Mouse (Mus musculus): ENCODE results near the gene Sap25. TPM values are rescaled to one million over a fixed set of nuclear protein-coding genes. Genes with fewer than 3 reads are reported as not detected.
A peak's percentile ranks its signal among the peaks of the same experiment; 100 is the strongest.

Sap25 gene
- 7.6 and 9.5 TPM in 2 replicates for polyA plus RNA-seq (2016; fragmentation: Nextera tagmentation; extraction: Ambion mirVana)

DNA sequence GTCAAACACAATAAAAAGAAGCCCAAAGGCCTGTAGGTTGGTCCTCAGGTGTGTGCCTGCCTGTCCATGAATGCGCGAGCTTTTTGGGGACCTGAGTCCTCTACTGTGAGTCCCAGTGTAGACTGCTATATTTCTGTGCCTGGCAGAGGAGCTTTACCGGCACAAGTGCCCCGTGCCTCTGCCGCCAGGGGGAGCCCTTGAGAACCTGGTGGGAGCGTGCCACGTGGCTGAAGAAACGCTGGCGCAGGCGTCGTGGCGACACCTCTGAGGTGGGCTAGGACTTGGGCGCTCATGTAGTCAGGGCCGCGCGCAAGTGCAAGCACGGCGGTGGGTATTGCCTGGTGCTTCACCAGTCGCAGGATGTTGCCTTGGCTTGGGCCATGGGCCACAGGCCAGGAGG, at the start of gene Sap25:
Gene Sap25 (plus strand): TSS at position 281 of the 400 bp plus-strand sequence.
- ATAC-seq (ENCODE audit: low FRiP score, low read depth): peak; percentile 39; the same call in 1 of the 2 replicates
- H3K9me3 ChIP-seq: no peaks in the 10 kb centered on the region
- H3K4me2 ChIP-seq (replicated peaks): no peak within 1 kb of the TSS
- H3K27ac ChIP-seq: no peak within 1 kb of the TSS
- no peak within 1 kb of the TSS for H3K9ac ChIP-seq
- H3K36me3 ChIP-seq: peaks cover 69% of the 10 kb centered on the region
- WGBS: 88% methylated on average over 19 of the region's 19 CpGs
- peaks cover 15% of the 10 kb centered on the region for H3K4me1 ChIP-seq
- H3K27me3 ChIP-seq (replicated peaks): peaks cover 36% of the 10 kb centered on the region
- H3K4me3 ChIP-seq: no peak within 1 kb of the TSS

DNA sequence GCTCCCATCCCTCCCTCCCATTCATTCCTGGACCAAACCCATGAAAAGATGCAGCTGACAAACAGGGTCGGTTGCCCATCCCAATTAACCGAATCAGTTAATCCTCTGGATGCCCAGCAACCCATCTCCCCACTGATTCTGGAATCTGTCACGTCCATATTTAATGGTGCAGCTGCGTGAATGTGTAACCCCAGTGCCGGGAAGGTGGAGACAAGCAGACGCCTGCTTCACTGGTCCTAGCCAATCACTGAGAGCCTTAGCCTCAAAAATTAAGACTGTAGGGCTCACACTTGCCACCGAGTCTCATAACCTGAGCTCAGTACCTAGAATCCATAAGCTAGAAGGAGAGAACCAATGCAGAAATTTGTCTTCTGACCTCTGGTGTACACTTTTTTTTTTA, 45.2 kb upstream of the Sap25 start:
- no peaks in the 10 kb centered on the region for H3K27me3 ChIP-seq (replicated peaks)
- peaks cover 20% of the 10 kb centered on the region for H3K4me1 ChIP-seq
- H3K27ac ChIP-seq: no peak overlapping the region
- H3K4me2 ChIP-seq (replicated peaks): no peak overlapping the region
- no peak for ATAC-seq (ENCODE audit: low FRiP score, low read depth)
- H3K4me3 ChIP-seq: no peak overlapping the region
- no peaks in the 10 kb centered on the region for H3K9me3 ChIP-seq
- H3K9ac ChIP-seq: no peak overlapping the region
- H3K36me3 ChIP-seq: 0 out of 2 replicates have a peak, but pooled peaks cover 12% of the 10 kb centered on the region
- 79% methylated on average over 7 of the region's 7 CpGs for WGBS

DNA sequence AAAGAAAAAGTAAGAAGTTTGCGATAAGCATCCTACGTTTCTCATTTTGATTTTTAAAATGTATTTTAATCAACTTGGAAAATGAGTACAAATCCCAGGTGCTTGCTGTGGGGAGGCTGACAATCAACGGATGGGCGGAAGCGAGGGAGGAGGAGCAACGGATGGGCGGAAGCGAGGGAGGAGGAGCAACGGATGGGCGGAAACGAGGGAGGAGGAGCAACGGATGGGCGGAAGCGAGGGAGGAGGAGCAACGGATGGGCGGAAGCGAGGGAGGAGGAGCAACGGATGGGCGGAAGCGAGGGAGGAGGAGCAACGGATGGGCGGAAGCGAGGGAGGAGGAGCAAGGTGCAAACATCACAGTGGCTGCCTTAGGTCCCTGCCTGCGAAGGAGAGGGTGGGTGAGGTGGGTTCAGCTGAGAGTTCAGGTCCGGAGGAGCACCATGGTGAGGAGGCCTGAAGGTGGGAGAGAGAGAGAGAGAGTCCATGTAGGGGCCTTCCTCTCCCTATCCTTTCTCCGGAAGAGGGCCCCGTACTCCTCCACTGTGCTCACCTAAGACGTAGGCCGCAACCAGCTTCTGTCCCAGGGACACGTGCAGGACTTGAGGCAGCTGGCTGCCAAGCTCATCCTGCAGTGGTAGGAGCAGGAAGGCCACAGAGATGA, 44.4 kb upstream of the Sap25 start:
- Histone ChIP-seq H3K4me2 (replicated peaks) (peak overlapping the region; percentile 43), H3K27ac (no peak overlapping the region), H3K9ac (no peak overlapping the region), H3K36me3 (0 out of 2 replicates have a peak, but pooled peaks cover 12% of the 10 kb centered on the region), H3K4me3 (no peak overlapping the region), H3K4me1 (peaks cover 22% of the 10 kb centered on the region), H3K9me3 (no peaks in the 10 kb centered on the region), H3K27me3 (replicated peaks) (no peaks in the 10 kb centered on the region)
- ATAC-seq (ENCODE audit: low FRiP score, low read depth): no peak
- 32% methylated on average over 30 of the region's 30 CpGs for WGBS

DNA sequence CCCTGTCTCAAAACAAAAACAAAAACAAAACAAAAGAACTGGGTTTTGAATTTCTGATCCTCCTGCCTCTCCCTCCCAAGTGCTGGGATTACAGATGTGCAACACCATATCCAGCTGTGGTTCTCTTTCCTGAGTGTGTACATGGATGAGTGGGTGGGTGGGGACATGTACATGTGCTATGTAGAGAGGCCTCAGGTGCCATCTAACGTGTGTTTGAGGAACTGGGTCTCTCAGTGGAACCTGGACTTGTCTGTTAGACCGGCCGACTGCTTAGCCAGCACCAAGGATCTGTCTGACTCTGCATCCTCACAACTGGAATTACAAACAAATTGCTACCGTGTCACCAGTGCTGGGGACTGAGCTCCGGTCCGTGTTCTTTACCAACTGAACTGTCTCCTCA, 43.5 kb upstream of the Sap25 start:
- H3K4me1 ChIP-seq: peaks cover 27% of the 10 kb centered on the region
- H3K4me2 ChIP-seq (replicated peaks): no peak overlapping the region
- H3K4me3 ChIP-seq: no peak overlapping the region
- H3K27me3 ChIP-seq (replicated peaks): no peaks in the 10 kb centered on the region
- ATAC-seq (ENCODE audit: low FRiP score, low read depth): no peak
- H3K36me3 ChIP-seq: 0 out of 2 replicates have a peak, but pooled peaks cover 12% of the 10 kb centered on the region
- no peaks in the 10 kb centered on the region for H3K9me3 ChIP-seq
- H3K9ac ChIP-seq: no peak overlapping the region
- 97% methylated on average over 6 of the region's 6 CpGs for WGBS
- no peak overlapping the region for H3K27ac ChIP-seq

DNA sequence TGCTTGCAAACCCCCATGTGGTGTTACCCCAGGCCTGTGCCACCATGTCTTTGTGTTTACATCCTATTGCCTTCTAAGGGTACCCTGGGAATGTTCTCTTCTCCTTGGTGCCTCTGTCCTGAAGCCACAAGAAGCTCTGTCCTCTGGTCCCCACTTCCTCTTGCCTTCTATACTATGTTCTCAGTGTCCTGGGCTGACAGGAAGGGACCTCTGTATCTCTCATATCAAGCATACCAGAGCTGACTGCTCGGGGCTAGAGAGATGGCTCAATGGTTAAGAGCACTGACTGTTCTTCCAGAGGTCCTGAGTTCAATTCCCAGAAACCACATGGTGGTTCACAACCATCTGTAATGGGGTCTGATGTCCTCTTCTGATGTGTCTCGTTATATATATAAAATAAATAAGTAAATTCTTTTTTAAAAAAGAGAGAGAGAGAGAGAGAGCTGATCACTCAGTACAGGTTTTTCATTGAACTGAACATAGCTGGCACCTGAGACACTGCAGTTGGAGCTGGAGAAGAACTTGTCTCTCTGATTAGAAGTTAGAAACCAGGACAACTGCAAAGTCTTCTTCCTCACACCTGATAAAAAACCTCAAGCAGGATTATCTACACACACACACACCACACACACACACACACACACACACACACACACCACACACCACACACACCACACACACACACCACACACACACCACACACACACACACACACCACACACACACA, 42.9 kb upstream of the Sap25 start:
- 85% methylated on average over 2 of the region's 2 CpGs for WGBS
- H3K4me1 ChIP-seq: peaks cover 29% of the 10 kb centered on the region
- ATAC-seq (ENCODE audit: low FRiP score, low read depth): no peak
- H3K4me3 ChIP-seq: no peak overlapping the region
- no peak overlapping the region for H3K9ac ChIP-seq
- no peaks in the 10 kb centered on the region for H3K27me3 ChIP-seq (replicated peaks)
- H3K4me2 ChIP-seq (replicated peaks): no peak overlapping the region
- no peak overlapping the region for H3K27ac ChIP-seq
- 0 out of 2 replicates have a peak, but pooled peaks cover 12% of the 10 kb centered on the region for H3K36me3 ChIP-seq
- H3K9me3 ChIP-seq: no peaks in the 10 kb centered on the region

DNA sequence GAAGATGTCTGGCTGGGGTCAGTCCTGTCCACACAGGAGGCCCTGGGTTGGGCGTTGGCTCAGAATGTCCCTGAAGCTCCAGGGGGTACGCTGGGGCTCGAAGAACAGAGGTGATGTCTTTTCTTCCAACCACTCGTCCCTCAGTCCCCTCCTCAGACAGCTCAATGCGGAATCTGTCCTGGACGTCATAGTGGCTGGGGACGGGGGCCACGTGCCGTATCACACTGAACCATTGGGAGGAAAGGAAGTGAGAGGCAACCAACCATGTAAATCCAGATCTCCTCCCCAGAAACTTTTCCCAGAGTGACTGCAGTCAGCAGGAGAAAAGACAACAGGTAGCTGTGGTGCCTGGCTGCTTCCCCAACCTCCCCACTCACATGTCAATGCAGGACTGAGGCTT, 41.5 kb upstream of the Sap25 start:
- Histone ChIP-seq H3K4me1 (peaks cover 29% of the 10 kb centered on the region), H3K27ac (no peak overlapping the region), H3K27me3 (replicated peaks) (no peaks in the 10 kb centered on the region), H3K36me3 (0 out of 2 replicates have a peak, but pooled peaks cover 12% of the 10 kb centered on the region), H3K9me3 (no peaks in the 10 kb centered on the region), H3K4me3 (peak overlapping the region; percentile 64), H3K9ac (peak overlapping the region; percentile 86), H3K4me2 (replicated peaks) (peak overlapping the region; percentile 91)
- ATAC-seq (ENCODE audit: low FRiP score, low read depth): no peak
- 82% methylated on average over 9 of the region's 9 CpGs for WGBS

DNA sequence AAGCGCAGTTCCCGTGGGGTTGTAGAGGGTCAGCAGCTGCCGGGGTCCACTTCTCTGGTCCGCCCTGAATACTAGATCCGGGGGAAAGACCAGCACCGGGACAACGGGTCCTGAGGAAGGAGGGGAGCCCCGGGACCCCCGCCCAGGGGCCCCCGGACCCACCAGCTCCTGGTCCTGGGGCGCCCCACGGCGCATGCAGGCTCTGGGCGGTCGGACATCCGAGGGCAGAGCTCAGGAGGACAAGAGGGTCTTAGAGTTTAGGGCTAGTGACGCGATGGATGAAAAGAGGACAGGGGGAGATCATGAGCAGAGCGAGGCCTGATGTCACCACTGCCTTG, 40.9 kb upstream of the Sap25 start:
- ATAC-seq (ENCODE audit: low FRiP score, low read depth): no peak; the same call in 1 of the 2 replicates
- Histone ChIP-seq H3K4me1 (peaks cover 29% of the 10 kb centered on the region), H3K4me3 (peak overlapping the region; percentile 64), H3K9ac (peak overlapping the region; percentile 86), H3K36me3 (0 out of 2 replicates have a peak, but pooled peaks cover 12% of the 10 kb centered on the region), H3K9me3 (no peaks in the 10 kb centered on the region), H3K27ac (no peak overlapping the region), H3K4me2 (replicated peaks) (peak overlapping the region; percentile 91), H3K27me3 (replicated peaks) (no peaks in the 10 kb centered on the region)
- 4% methylated on average over 19 of the region's 19 CpGs for WGBS

DNA sequence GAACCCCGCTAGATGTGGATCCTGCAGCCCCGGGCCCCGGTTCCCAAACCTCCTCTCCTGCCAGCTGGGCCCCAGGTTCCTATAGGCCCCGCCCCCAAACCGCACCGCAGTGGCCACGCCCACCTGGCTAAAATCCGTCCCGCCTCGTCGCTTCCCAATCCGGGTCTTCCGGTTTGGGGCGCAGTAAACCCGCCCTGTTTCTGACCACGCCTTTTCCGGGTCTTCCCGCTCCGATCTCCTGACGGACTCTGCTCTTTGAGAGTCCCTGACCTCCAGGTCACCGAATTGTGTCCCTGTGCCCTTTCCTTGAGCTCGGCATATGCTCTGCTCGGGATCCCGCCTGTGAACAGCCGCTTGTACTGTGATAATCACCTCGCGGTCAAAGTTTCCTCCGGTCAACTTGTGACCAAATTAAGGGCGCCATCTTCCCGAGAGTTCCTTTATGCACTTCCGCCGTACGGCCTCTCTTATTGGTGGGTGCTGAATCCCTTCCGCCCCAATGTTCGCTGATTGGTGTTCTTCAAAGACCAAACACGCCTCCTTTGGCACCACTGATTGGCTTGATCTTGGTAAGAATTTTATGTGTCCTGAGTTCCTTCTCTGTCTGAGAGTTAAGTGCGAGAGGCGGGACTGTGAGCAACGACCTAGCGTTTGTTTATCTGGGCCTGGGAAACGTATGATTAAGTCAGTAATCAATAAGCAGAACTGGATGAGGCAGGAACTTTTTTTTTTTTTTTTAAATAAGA, 40.3 kb upstream of the Sap25 start, which contains the start of gene Mospd3:
Gene Mospd3 (minus strand): TSS at position 440 of the 746 bp plus-strand sequence.
- peak within 1 kb of the TSS; percentile 64 for H3K4me3 ChIP-seq
- under 1% methylated on average over 41 of the region's 41 CpGs for WGBS
- H3K27ac ChIP-seq: no peak within 1 kb of the TSS
- H3K9me3 ChIP-seq: no peaks in the 10 kb centered on the region
- peaks cover 29% of the 10 kb centered on the region for H3K4me1 ChIP-seq
- peak within 1 kb of the TSS; percentile 86 for H3K9ac ChIP-seq
- H3K36me3 ChIP-seq: 0 out of 2 replicates have a peak, but pooled peaks cover 12% of the 10 kb centered on the region
- no peaks in the 10 kb centered on the region for H3K27me3 ChIP-seq (replicated peaks)
- peak within 1 kb of the TSS; percentile 91 for H3K4me2 ChIP-seq (replicated peaks)
- peak; percentile 94 for ATAC-seq (ENCODE audit: low FRiP score, low read depth)

DNA sequence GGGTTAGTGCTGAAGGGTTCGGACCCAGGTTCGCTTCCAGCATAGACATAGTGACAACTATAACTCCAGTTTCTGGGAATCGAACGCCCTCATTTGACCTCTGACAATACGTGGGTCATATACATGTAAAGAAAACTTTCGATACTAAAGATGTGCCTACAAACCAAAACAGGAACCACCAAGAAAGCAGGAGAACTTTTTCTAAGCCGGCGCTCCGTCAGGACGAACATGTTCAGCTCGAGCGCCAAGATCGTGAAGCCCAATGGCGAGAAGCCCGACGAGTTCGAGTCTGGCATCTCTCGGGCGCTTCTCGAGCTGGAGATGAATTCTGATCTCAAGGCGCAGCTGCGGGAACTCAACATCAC, 39.8 kb upstream of the Sap25 start:
- Histone ChIP-seq H3K4me3 (peak overlapping the region; percentile 64), H3K4me1 (peaks cover 29% of the 10 kb centered on the region), H3K9me3 (no peaks in the 10 kb centered on the region), H3K27me3 (replicated peaks) (no peaks in the 10 kb centered on the region), H3K4me2 (replicated peaks) (peak overlapping the region; percentile 91), H3K27ac (no peak overlapping the region), H3K36me3 (0 out of 2 replicates have a peak, but pooled peaks cover 15% of the 10 kb centered on the region), H3K9ac (peak overlapping the region; percentile 45)
- ATAC-seq (ENCODE audit: low FRiP score, low read depth): no peak
- under 1% methylated on average over 22 of the region's 22 CpGs for WGBS

DNA sequence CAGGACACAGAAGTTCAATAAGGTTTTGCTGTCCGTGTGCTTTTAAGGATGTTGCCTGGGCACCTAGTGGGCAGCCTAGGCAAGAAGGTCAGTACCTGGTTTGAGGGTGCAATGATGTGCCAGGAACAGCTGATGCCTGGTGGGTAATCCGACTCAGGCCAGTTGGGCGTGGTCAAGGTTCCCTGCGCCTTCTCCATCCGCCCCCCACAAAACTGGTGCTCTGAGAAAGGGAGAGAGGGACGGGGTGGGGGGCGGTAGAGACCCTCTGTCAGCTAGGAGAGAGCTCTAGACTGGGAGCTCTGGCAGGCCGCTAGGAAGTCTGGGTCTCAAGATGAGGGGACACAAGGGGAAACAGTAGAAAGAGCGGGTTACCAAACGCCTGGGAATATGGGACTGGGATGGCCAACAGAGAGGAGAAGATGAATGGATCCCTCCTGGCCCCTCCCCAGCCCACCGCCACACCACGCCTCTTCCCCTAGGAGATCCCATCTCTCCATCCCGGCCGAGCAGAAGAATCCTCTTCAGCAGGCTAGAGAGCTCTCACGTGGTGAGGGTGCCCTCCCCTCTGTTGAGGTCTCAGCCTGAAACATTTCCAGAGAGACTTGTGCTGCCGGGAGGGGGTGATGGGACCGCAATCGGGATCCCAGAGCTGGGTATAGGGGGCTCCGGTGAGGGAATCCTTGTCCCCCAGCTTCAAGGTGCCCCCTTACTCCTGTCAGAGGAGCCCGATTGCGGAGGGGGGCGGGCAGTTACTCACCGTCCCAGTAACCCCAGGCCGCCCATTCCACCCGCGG, 33.1 kb upstream of the Sap25 start:
- Histone ChIP-seq H3K27ac (no peak overlapping the region), H3K36me3 (0 out of 2 replicates have a peak, but pooled peaks cover 3% of the 10 kb centered on the region), H3K27me3 (replicated peaks) (peaks cover 20% of the 10 kb centered on the region; the same call in 1 of the 2 replicates), H3K4me1 (peaks cover 34% of the 10 kb centered on the region), H3K9ac (0 out of 2 replicates have a peak overlapping the region, but pooled peaks have one; percentile 30), H3K4me2 (replicated peaks) (peak overlapping the region; percentile 50), H3K9me3 (no peaks in the 10 kb centered on the region), H3K4me3 (no peak overlapping the region)
- WGBS: 12% methylated on average over 26 of the region's 26 CpGs
- no peak for ATAC-seq (ENCODE audit: low FRiP score, low read depth)

DNA sequence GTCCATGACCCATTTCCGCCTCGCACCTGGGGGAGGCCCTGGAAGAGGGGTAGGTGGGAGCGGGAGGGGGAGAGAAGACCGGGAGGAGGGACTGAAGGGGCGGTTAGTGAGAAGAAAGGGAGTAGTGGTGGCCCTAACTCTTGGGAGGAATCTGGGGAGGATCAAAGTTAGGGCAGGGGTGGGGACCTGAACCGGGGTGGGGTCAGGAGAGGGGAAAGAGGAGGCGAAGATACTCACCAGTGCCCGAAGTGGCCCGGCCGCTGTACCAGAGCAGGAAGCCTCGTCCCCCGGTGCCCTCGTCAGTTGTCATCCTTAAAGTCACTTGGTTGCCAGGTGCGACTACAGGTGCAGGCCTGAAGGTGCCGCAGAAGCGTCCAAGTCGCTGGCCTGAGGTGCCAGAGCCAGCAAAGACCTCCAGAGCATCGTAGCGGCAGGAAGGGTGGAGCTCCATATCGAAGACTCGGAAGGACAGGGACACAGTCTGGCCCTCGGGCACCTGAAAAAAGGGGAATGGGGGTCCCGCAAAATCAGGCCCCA, 32.4 kb upstream of the Sap25 start:
- Histone ChIP-seq H3K27ac (no peak overlapping the region), H3K9ac (no peak overlapping the region), H3K27me3 (replicated peaks) (peaks cover 20% of the 10 kb centered on the region; the same call in 1 of the 2 replicates), H3K4me1 (peaks cover 34% of the 10 kb centered on the region), H3K9me3 (no peaks in the 10 kb centered on the region), H3K4me3 (no peak overlapping the region), H3K4me2 (replicated peaks) (peak overlapping the region; percentile 50), H3K36me3 (0 out of 2 replicates have a peak, but pooled peaks cover 3% of the 10 kb centered on the region)
- WGBS: 12% methylated on average over 23 of the region's 23 CpGs
- ATAC-seq (ENCODE audit: low FRiP score, low read depth): no peak
